Mouse (Mus musculus) olfactory bulb, adult 2 months (tissue): ENCODE measurements around the gene Lypd4.

Experiments
- CTCF ChIP-seq: fragments of 200-500 bp; IDR thresholded peaks from 2 replicates; pipeline ENCODE4 v1.5.1; 2012; ENCODE audit warnings: low read depth, mild to moderate bottlenecking, low read length, moderate library complexity; ENCODE audit not compliant: insufficient read depth
- POLR2A ChIP-seq: fragments of 200-500 bp; IDR thresholded peaks from 2 replicates; pipeline ENCODE4 v1.6.1; 2012; ENCODE audit warnings: mild to moderate bottlenecking, low read depth, low read length, moderate library complexity; ENCODE audit not compliant: insufficient read depth

- no peak for TF ChIP-seq CTCF
- no peak for TF ChIP-seq POLR2A
Observed at GRCm38 (mm10) chr7:24864156-24864555, 5.6 kb downstream of the Lypd4 start.
